Mouse (Mus musculus) layer of hippocampus, adult 6 months (tissue): ENCODE results near the gene Capn8. TPM values are rescaled to one million over a fixed set of nuclear protein-coding genes. Genes with fewer than 3 reads are reported as not detected.

Experiments
- long read RNA-seq, 2 experiments: library from polyadenylated mRNA; unstranded; transcript quantifications; one replicate each; pipeline ENCODE4 v2.0.0; 2019 to 2020
- polyA plus RNA-seq: library from polyadenylated mRNA; unstranded; fragments of <200 nt; fragmentation: Nextera tagmentation; gene quantifications from 2 replicates; pipeline ENCODE4 v1.2.3, GENCODE M21; 2021

Capn8 gene
- not detected in 2 replicates for polyA plus RNA-seq
- long read RNA-seq, experiment 1, result 0 reads
- long read RNA-seq, experiment 2, result 0 reads

GRCm38 (mm10) chr1:182564408-182565120 is at the start of gene Capn8:
TSS of gene Capn8 (plus strand) at chr1:182565007.

GRCm38 (mm10) chr1:182516758-182517676 is 47.8 kb upstream of the Capn8 start, which contains the start of gene Capn2:
TSS of gene Capn2 (minus strand) at chr1:182517608.

Other genes starting within 250 kb of the Capn8 start
- 6.7 and 7.1 TPM in 2 replicates for gene Fbxo28, start 223.4 kb upstream of the Capn8 start, polyA plus RNA-seq
- gene Trp53bp2, start 155.8 kb upstream of the Capn8 start, polyA plus RNA-seq, result 14.3 and 16.6 TPM in 2 replicates
- gene Capn2, start 47.4 kb upstream of the Capn8 start, polyA plus RNA-seq, result 31.2 and 33.8 TPM in 2 replicates
- gene Ccdc185, start 184.2 kb downstream of the Capn8 start, polyA plus RNA-seq, result not detected in 2 replicates
- 89.4 and 95.9 TPM in 2 replicates for gene Susd4, start 198.9 kb downstream of the Capn8 start, polyA plus RNA-seq